Comparison of ENCODE assay signal across 28 mouse cellular contexts in the genomic region with DNA sequence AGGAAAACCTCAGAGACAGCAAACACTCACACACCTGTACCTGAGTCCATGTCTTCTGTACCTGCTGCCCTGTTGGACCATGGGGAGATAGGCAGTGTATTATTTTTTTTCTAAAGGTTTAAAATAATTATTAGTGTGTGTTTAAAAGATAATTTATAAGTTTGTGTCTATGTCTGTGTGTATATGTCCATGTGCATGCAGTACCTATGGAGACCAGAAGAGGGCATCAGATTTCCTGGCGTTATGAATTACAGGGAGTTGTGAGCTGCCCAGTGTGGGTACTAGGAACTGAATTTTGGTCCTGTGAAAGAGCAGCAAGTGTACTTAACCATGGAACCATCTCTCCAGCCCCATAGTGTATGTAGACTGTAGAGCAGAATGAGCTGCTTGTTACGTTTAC. TPM values are rescaled to one million over a fixed set of nuclear protein-coding genes. Genes with fewer than 3 reads are reported as not detected.
DNase-seq lines count a peak whose midpoint lies in the region; ATAC-seq and TF ChIP-seq lines count a peak whose summit lies in the region.
"Had no signal": no experiment of that assay in that cellular context is flagged by ENCODE, and none has a peak within 500 bp of the region (broad histone marks: within the 10 kb centered on the region; RNA-seq: fewer than 3 reads in every experiment).

No protein-coding gene starts in this region.

- 92% methylated on average over 2 of the region's 2 CpGs for WGBS in heart, adult 2 months
- WGBS in heart, embryonic 11.5 days (ENCODE audit: insufficient replicate concordance) = 92% methylated on average over 2 of the region's 2 CpGs

- no peak overlapping the region for H3K4me2 ChIP-seq in heart, embryonic 11.5 days
- H3K4me2 ChIP-seq: embryonic facial prominence, embryonic 12.5 days; forebrain, embryonic 15.5 days; hindbrain, embryonic 12.5 days; limb, embryonic 12.5 days; neural tube, embryonic 13.5 days had no signal

- no peak for TF ChIP-seq EP300 in heart, adult 2 months (IDR thresholded peaks at IDR 0.05; ENCODE audit: insufficient read depth, low read depth, low read length)

- no peak overlapping the region for H3K9ac ChIP-seq in heart, adult 2 months (ENCODE audit: low read depth, low read length)
- H3K9ac ChIP-seq in heart, embryonic 11.5 days (ENCODE audit: low read depth, low read length) = no peak overlapping the region
- H3K9ac ChIP-seq: embryonic facial prominence, embryonic 12.5 days; forebrain, embryonic 15.5 days; hindbrain, embryonic 12.5 days; limb, embryonic 12.5 days; neural tube, embryonic 13.5 days had no signal

- TF ChIP-seq CTCF in heart, adult 2 months (IDR thresholded peaks at IDR 0.05) = peak; percentile 37
- TF ChIP-seq CTCF in left cerebral cortex, adult 2 months (IDR thresholded peaks at IDR 0.05) = peak; percentile 34
- TF ChIP-seq CTCF in E14TG2a.4 (conservative IDR thresholded peaks at IDR 0.05; ENCODE audit: low read length) = peak; percentile 83

- H3K36me3 ChIP-seq in heart, adult 2 months (ENCODE audit: control insufficient read depth, insufficient read depth, low read length) = no peaks in the 10 kb centered on the region
- H3K36me3 ChIP-seq in heart, embryonic 11.5 days (ENCODE audit: control insufficient read depth, insufficient read depth, low read length) = peaks cover 14% of the 10 kb centered on the region
- H3K36me3 ChIP-seq in E14TG2a.4 (ENCODE audit: insufficient read depth, low read length) = peaks cover 60% of the 10 kb centered on the region

- no peak for TF ChIP-seq POLR2A in heart, adult 2 months (IDR thresholded peaks at IDR 0.05; ENCODE audit: insufficient read depth, low read depth, low read length)

- intact Hi-C loops in heart, adult 2 months (cut with DNase I) = no loop called here
- intact Hi-C loops in left cerebral cortex, adult 2 months (cut with DNase I) = no loop called here
- intact Hi-C loops in left cerebral cortex, postnatal 25 days (cut with DNase I) = no loop called here

- peaks cover 7% of the 10 kb centered on the region for H3K9me3 ChIP-seq in heart, embryonic 11.5 days (replicated peaks; ENCODE audit: control insufficient read depth, low read length)
- H3K9me3 ChIP-seq in E14TG2a.4 (ENCODE audit: low read length) = no peaks in the 10 kb centered on the region
- H3K9me3 ChIP-seq: neural tube, embryonic 13.5 days had no signal

- no peak for DNase-seq in heart, adult 2 months
- DNase-seq in left cerebral cortex, adult 2 months (ENCODE audit: extremely low spot score in 1 of 2, low spot score in 2 of 2) = no peak
- DNase-seq in left cerebral cortex, postnatal 25 days (ENCODE audit: low spot score in 2 of 2) = no peak
- DNase-seq in ZHBTc4 (ENCODE audit: low read depth, low spot score) = peak; percentile 45
- no peak for DNase-seq in adrenal gland, postnatal 10 days
- DNase-seq: adrenal gland, adult 8-10 months; cerebellum, adult 11 months; cerebellum, adult 9-10 months; embryo, embryonic 11 days; gastrocnemius, postnatal 10 days; heart, postnatal 36 days; kidney, adult 18-20 months; kidney, postnatal 4 days; lung, adult 2 months; retina, postnatal 1 day; right cerebral cortex, postnatal 14 days had no signal

- H3K4me3 ChIP-seq in heart, adult 2 months = no peak overlapping the region
- no peak overlapping the region for H3K4me3 ChIP-seq in heart, embryonic 11.5 days (ENCODE audit: low read depth, low read length)
- no peak overlapping the region for H3K4me3 ChIP-seq in left cerebral cortex, adult 2 months
- no peak overlapping the region for H3K4me3 ChIP-seq in E14TG2a.4 (replicated peaks; ENCODE audit: low read length)
- H3K4me3 ChIP-seq: embryonic facial prominence, embryonic 12.5 days; forebrain, embryonic 10.5 days; forebrain, embryonic 15.5 days; heart, embryonic 10.5 days; hindbrain, embryonic 12.5 days; limb, embryonic 12.5 days; midbrain, embryonic 10.5 days; myocyte; neural tube, embryonic 13.5 days had no signal

- no peaks in the 10 kb centered on the region for H3K79me2 ChIP-seq in heart, adult 2 months (replicated peaks; ENCODE audit: control insufficient read depth, insufficient read depth, low read length)

- no peak overlapping the region for H3K27ac ChIP-seq in heart, adult 2 months
- H3K27ac ChIP-seq in heart, embryonic 11.5 days (ENCODE audit: low read depth, low read length) = no peak overlapping the region
- no peak overlapping the region for H3K27ac ChIP-seq in left cerebral cortex, adult 2 months
- H3K27ac ChIP-seq: embryonic facial prominence, embryonic 12.5 days; forebrain, embryonic 10.5 days; forebrain, embryonic 15.5 days; heart, embryonic 10.5 days; hindbrain, embryonic 12.5 days; limb, embryonic 12.5 days; midbrain, embryonic 10.5 days; neural tube, embryonic 13.5 days had no signal

- H3K27me3 ChIP-seq in heart, adult 2 months (ENCODE audit: control insufficient read depth, insufficient read depth, low read length) = no peaks in the 10 kb centered on the region
- H3K27me3 ChIP-seq in heart, embryonic 11.5 days (ENCODE audit: control insufficient read depth, insufficient read depth, low read length) = no peaks in the 10 kb centered on the region
- no peaks in the 10 kb centered on the region for H3K27me3 ChIP-seq in E14TG2a.4 (ENCODE audit: insufficient read depth, low read length)
- H3K27me3 ChIP-seq: embryonic facial prominence, embryonic 12.5 days; forebrain, embryonic 15.5 days; hindbrain, embryonic 12.5 days; limb, embryonic 12.5 days; neural tube, embryonic 13.5 days had no signal

- no peaks in the 10 kb centered on the region; the same call in 1 of the 2 replicates for H3K4me1 ChIP-seq in heart, adult 2 months (ENCODE audit: control insufficient read depth, insufficient read depth, low read length)
- no peaks in the 10 kb centered on the region; the same call in 1 of the 2 replicates for H3K4me1 ChIP-seq in heart, embryonic 11.5 days (ENCODE audit: control insufficient read depth, insufficient read depth, low read length)
- H3K4me1 ChIP-seq in E14TG2a.4 (replicated peaks; ENCODE audit: low read depth, low read length) = peaks cover 27% of the 10 kb centered on the region

- no peak for ATAC-seq in heart, embryonic 11.5 days (replicated peaks; ENCODE audit: insufficient number of reproducible peaks, low FRiP score, low TSS enrichment)
- ATAC-seq: forebrain, embryonic 15.5 days; midbrain, embryonic 16.5 days had no signal

RNA-seq across cellular contexts. Expression of a gene that starts 24.2 kb away (rescaled TPM):
- total RNA-seq in heart, adult 2 months (2021) = 10 to 100 TPM; 24.6 to 26.6 TPM
- polyA plus RNA-seq in heart, adult 2 months (2012; rRNA removed) = 38.9 and 43.0 TPM in 2 replicates
- polyA plus RNA-seq in heart, embryonic 11.5 days (2014; fragmentation: Nextera tagmentation; extraction: Ambion mirVana) = 53.9 and 54.0 TPM in 2 replicates
- 10 to 100 TPM; 28.9 to 30.1 TPM for total RNA-seq in left cerebral cortex, adult 2 months (2021)
- total RNA-seq in left cerebral cortex, postnatal 25 days (2021) = 10 to 100 TPM; 29.5 to 32.6 TPM
- 10 to 100 TPM; 56.6 to 58.9 TPM for total RNA-seq in adrenal gland, postnatal 10 days (2021)
